Mouse (Mus musculus) MEL (cell line): ENCODE measurements around the gene Mpig6b.

ENCODE experiments used
- CTCF ChIP-seq, 3 experiments: IDR thresholded peaks in 2 of 3; conservative IDR thresholded peaks in 1 of 3; 2 replicates each; pipeline ENCODE4 v1.5.1; 2011 to 2012; ENCODE audit warnings: low read length in 3 of 3, low read depth in 2 of 3, mild to moderate bottlenecking in 2 of 3, improper control_type of control experiment in 1 of 3, inconsistent platforms in 1 of 3, mixed read lengths in 1 of 3, moderate library complexity in 1 of 3; ENCODE audit not compliant: control insufficient read depth in 1 of 3, insufficient read depth in 1 of 3, poor library complexity in 1 of 3, severe bottlenecking in 1 of 3
- EP300 ChIP-seq, 2 experiments: IDR thresholded peaks; 2 replicates each; pipeline ENCODE4 v1.6.1; 2011; ENCODE audit warnings: improper control_type of control experiment in 2 of 2, low read length in 2 of 2, low read depth in 1 of 2, mild to moderate bottlenecking in 1 of 2
- GATA1 ChIP-seq: IDR thresholded peaks from 2 replicates; pipeline ENCODE4 v1.6.1; 2011; ENCODE audit warnings: low read depth, low read length, improper control_type of control experiment
- HCFC1 ChIP-seq: IDR thresholded peaks from 2 replicates; pipeline ENCODE4 v1.6.1; 2012; ENCODE audit warnings: low read depth, mild to moderate bottlenecking, inconsistent platforms, low read length, improper control_type of control experiment, moderate library complexity
- MAFK ChIP-seq: IDR thresholded peaks from 2 replicates; pipeline ENCODE4 v1.6.1; 2011; ENCODE audit warnings: low read depth, mild to moderate bottlenecking, low read length, improper control_type of control experiment, borderline replicate concordance
- POLR2A ChIP-seq, 2 experiments: IDR thresholded peaks; 2 replicates each; pipeline ENCODE4 v1.6.1; 2011 to 2012; ENCODE audit warnings: low read length in 2 of 2, mild to moderate bottlenecking in 2 of 2, control low read depth in 1 of 2, improper control_type of control experiment in 1 of 2, low read depth in 1 of 2, moderate library complexity in 1 of 2; ENCODE audit not compliant: control insufficient read depth in 1 of 2, insufficient read depth in 1 of 2, poor library complexity in 1 of 2
- POLR2AphosphoS2 ChIP-seq: IDR thresholded peaks from 2 replicates; pipeline ENCODE4 v1.6.1; 2011; ENCODE audit warnings: low read length, improper control_type of control experiment
- SIN3A ChIP-seq: IDR thresholded peaks from 2 replicates; pipeline ENCODE4 v1.6.1; 2012; ENCODE audit warnings: low read length, improper control_type of control experiment, inconsistent platforms
- TAL1 ChIP-seq: IDR thresholded peaks from 2 replicates; pipeline ENCODE4 v1.6.1; 2012; ENCODE audit warnings: mild to moderate bottlenecking, inconsistent platforms, low read length, moderate library complexity, mixed read lengths
- UBTF ChIP-seq: IDR thresholded peaks from 2 replicates; pipeline ENCODE4 v1.6.1; 2012; ENCODE audit warnings: low read depth, mild to moderate bottlenecking, inconsistent platforms, low read length, improper control_type of control experiment, moderate library complexity, borderline replicate concordance; ENCODE audit not compliant: insufficient read depth
- USF1 ChIP-seq: IDR thresholded peaks from 2 replicates; pipeline ENCODE4 v1.6.1; 2014; ENCODE audit warnings: low read depth, mild to moderate bottlenecking, inconsistent platforms, low read length, improper control_type of control experiment, moderate library complexity
- ZC3H11A ChIP-seq: IDR thresholded peaks from 2 replicates; pipeline ENCODE4 v1.6.1; 2012; ENCODE audit warnings: low read depth, mild to moderate bottlenecking, inconsistent platforms, low read length, improper control_type of control experiment

DNA sequence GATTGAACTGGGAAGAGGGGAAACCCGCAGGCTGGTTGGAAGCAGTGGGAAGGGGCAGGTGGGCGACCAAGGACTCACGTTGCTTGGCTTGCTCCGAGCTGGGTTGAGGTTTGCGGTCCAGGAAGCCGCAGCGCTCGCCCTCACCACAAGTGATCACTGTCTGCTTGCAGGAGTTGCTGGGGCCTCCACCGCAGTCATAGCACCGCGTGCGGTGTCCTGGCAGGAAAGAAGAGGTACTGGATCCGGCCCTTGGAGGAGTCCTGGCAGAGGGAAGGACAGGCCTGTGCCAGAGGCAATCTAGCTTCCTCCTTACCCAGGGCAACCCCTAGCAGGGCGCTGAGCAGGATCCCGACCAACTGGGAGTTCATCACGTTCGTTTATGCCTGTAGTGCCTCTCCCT, 8.1 kb upstream of the Mpig6b start:
- TF ChIP-seq USF1: no peak
- TF ChIP-seq POLR2AphosphoS2: no peak
- no peak for TF ChIP-seq HCFC1
- no peak for TF ChIP-seq CTCF (IDR thresholded peaks at IDR 0.05 in 2 of 3, conservative IDR thresholded peaks at IDR 0.05 in 1 of 3; ENCODE audit: control insufficient read depth in 1 of 3, insufficient read depth in 1 of 3, low read depth in 2 of 3, low read length in 3 of 3, poor library complexity in 1 of 3, severe bottlenecking in 1 of 3)
- no peak for TF ChIP-seq EP300 (IDR thresholded peaks at IDR 0.05; ENCODE audit: low read depth in 1 of 2, low read length in 2 of 2)
- TF ChIP-seq ZC3H11A: no peak
- TF ChIP-seq SIN3A: no peak
- no peak for TF ChIP-seq UBTF
- TF ChIP-seq TAL1: no peak
- no peak for TF ChIP-seq MAFK
- no peak for TF ChIP-seq GATA1
- no peak for TF ChIP-seq POLR2A (IDR thresholded peaks at IDR 0.05; ENCODE audit: control insufficient read depth in 1 of 2, insufficient read depth in 1 of 2, low read depth in 1 of 2, low read length in 2 of 2, poor library complexity in 1 of 2)
